Mouse (Mus musculus): ENCODE measurements at regions not wholly inside any gene's neighbourhood (a gene's known extent, or its start where the extent isn't known, plus 50 kb on each side); places are given as distances from the start of the nearest gene placed in this dataset.

- Histone ChIP-seq H3K4me3 (ENCODE audit: low read depth, low read length) (no peak overlapping the region), H3K9me3 (replicated peaks) (no peaks in the 10 kb centered on the region), H3K4me1 (ENCODE audit: insufficient read depth, low read depth, low read length) (no peaks in the 10 kb centered on the region), H3K27me3 (ENCODE audit: insufficient read depth, low read length) (no peaks in the 10 kb centered on the region; the same call in 1 of the 2 replicates), H3K36me3 (replicated peaks) (no peaks in the 10 kb centered on the region)
- DNase-seq (ENCODE audit: low spot score), result no peak
- no peak for ATAC-seq (ENCODE audit: extremely low read depth, insufficient number of reproducible peaks, low FRiP score, poor library complexity, severe bottlenecking)
- TF ChIP-seq CTCF (IDR thresholded peaks at IDR 0.05; ENCODE audit: low read depth, low read length), result no peak
- TF ChIP-seq TAL1 (conservative IDR thresholded peaks at IDR 0.05; ENCODE audit: low read depth, low read length), result no peak
- TF ChIP-seq GATA2 (IDR thresholded peaks at IDR 0.05; ENCODE audit: borderline replicate concordance, low read depth, low read length), result no peak
- no peak for TF ChIP-seq POLR2AphosphoS5 (IDR thresholded peaks at IDR 0.05; ENCODE audit: insufficient replicate concordance, low read depth, low read length)
- TF ChIP-seq GATA1 (IDR thresholded peaks at IDR 0.05; ENCODE audit: borderline replicate concordance, low read length), result no peak
These were observed 362.0 kb upstream of the Camk1g start for GRCm38 (mm10) chr1:193732113-193732512.

- Histone ChIP-seq H3K4me1 (ENCODE audit: insufficient read depth, low read depth, low read length) (no peaks in the 10 kb centered on the region), H3K27me3 (ENCODE audit: insufficient read depth, low read length) (no peaks in the 10 kb centered on the region), H3K4me3 (ENCODE audit: low read depth, low read length) (no peak overlapping the region), H3K9me3 (replicated peaks) (no peaks in the 10 kb centered on the region), H3K36me3 (replicated peaks) (no peaks in the 10 kb centered on the region)
- DNase-seq (ENCODE audit: low spot score) (no peak), ATAC-seq (ENCODE audit: extremely low read depth, insufficient number of reproducible peaks, low FRiP score, poor library complexity, severe bottlenecking) (no peak)
- TF ChIP-seq GATA1 (IDR thresholded peaks at IDR 0.05; ENCODE audit: borderline replicate concordance, low read length) (no peak), POLR2AphosphoS5 (IDR thresholded peaks at IDR 0.05; ENCODE audit: insufficient replicate concordance, low read depth, low read length) (no peak), TAL1 (conservative IDR thresholded peaks at IDR 0.05; ENCODE audit: low read depth, low read length) (no peak), CTCF (IDR thresholded peaks at IDR 0.05; ENCODE audit: low read depth, low read length) (no peak), GATA2 (IDR thresholded peaks at IDR 0.05; ENCODE audit: borderline replicate concordance, low read depth, low read length) (no peak)
These were observed 351.8 kb upstream of the Camk1g start for GRCm38 (mm10) chr1:193721850-193722249.

GRCm38 (mm10) chr1:193720420-193720851 lies 350.3 kb upstream of the Camk1g start:
- no peak for ATAC-seq (ENCODE audit: extremely low read depth, insufficient number of reproducible peaks, low FRiP score, poor library complexity, severe bottlenecking)
- DNase-seq (ENCODE audit: low spot score), result no peak
- TF ChIP-seq CTCF (IDR thresholded peaks at IDR 0.05; ENCODE audit: low read depth, low read length) (no peak), GATA2 (IDR thresholded peaks at IDR 0.05; ENCODE audit: borderline replicate concordance, low read depth, low read length) (no peak), GATA1 (IDR thresholded peaks at IDR 0.05; ENCODE audit: borderline replicate concordance, low read length) (no peak), TAL1 (conservative IDR thresholded peaks at IDR 0.05; ENCODE audit: low read depth, low read length) (no peak), POLR2AphosphoS5 (IDR thresholded peaks at IDR 0.05; ENCODE audit: insufficient replicate concordance, low read depth, low read length) (no peak)
- Histone ChIP-seq H3K4me1 (ENCODE audit: insufficient read depth, low read depth, low read length) (no peaks in the 10 kb centered on the region), H3K9me3 (replicated peaks) (no peaks in the 10 kb centered on the region), H3K4me3 (ENCODE audit: low read depth, low read length) (no peak overlapping the region), H3K27me3 (ENCODE audit: insufficient read depth, low read length) (no peaks in the 10 kb centered on the region), H3K36me3 (replicated peaks) (no peaks in the 10 kb centered on the region)

- no peaks in the 10 kb centered on the region for H3K27me3 ChIP-seq (ENCODE audit: insufficient read depth, low read length)
- H3K4me1 ChIP-seq (ENCODE audit: insufficient read depth, low read depth, low read length), result no peaks in the 10 kb centered on the region
- no peak overlapping the region for H3K4me3 ChIP-seq (ENCODE audit: low read depth, low read length)
- no peaks in the 10 kb centered on the region for H3K9me3 ChIP-seq (replicated peaks)
- no peak for ATAC-seq (ENCODE audit: extremely low read depth, insufficient number of reproducible peaks, low FRiP score, poor library complexity, severe bottlenecking)
- DNase-seq (ENCODE audit: low spot score), result no peak
- no peaks in the 10 kb centered on the region for H3K36me3 ChIP-seq (replicated peaks)
- TF ChIP-seq TAL1 (conservative IDR thresholded peaks at IDR 0.05; ENCODE audit: low read depth, low read length) (no peak), CTCF (IDR thresholded peaks at IDR 0.05; ENCODE audit: low read depth, low read length) (no peak), GATA1 (IDR thresholded peaks at IDR 0.05; ENCODE audit: borderline replicate concordance, low read length) (no peak), GATA2 (IDR thresholded peaks at IDR 0.05; ENCODE audit: borderline replicate concordance, low read depth, low read length) (no peak), POLR2AphosphoS5 (IDR thresholded peaks at IDR 0.05; ENCODE audit: insufficient replicate concordance, low read depth, low read length) (no peak)
These were observed 345.2 kb upstream of the Camk1g start for GRCm38 (mm10) chr1:193715328-193715727.

GRCm38 (mm10) chr1:193714631-193715030 lies 344.5 kb upstream of the Camk1g start:
- TF ChIP-seq TAL1 (conservative IDR thresholded peaks at IDR 0.05; ENCODE audit: low read depth, low read length), result no peak
- TF ChIP-seq CTCF (IDR thresholded peaks at IDR 0.05; ENCODE audit: low read depth, low read length), result no peak
- TF ChIP-seq GATA2 (IDR thresholded peaks at IDR 0.05; ENCODE audit: borderline replicate concordance, low read depth, low read length), result no peak
- no peak for TF ChIP-seq POLR2AphosphoS5 (IDR thresholded peaks at IDR 0.05; ENCODE audit: insufficient replicate concordance, low read depth, low read length)
- TF ChIP-seq GATA1 (IDR thresholded peaks at IDR 0.05; ENCODE audit: borderline replicate concordance, low read length), result no peak
- Histone ChIP-seq H3K4me1 (ENCODE audit: insufficient read depth, low read depth, low read length) (no peaks in the 10 kb centered on the region), H3K4me3 (ENCODE audit: low read depth, low read length) (no peak overlapping the region), H3K27me3 (ENCODE audit: insufficient read depth, low read length) (no peaks in the 10 kb centered on the region), H3K36me3 (replicated peaks) (no peaks in the 10 kb centered on the region), H3K9me3 (replicated peaks) (no peaks in the 10 kb centered on the region)
- ATAC-seq (ENCODE audit: extremely low read depth, insufficient number of reproducible peaks, low FRiP score, poor library complexity, severe bottlenecking) (no peak), DNase-seq (ENCODE audit: low spot score) (no peak)

- 0 out of 2 replicates have a peak, but pooled peaks cover 3% of the 10 kb centered on the region for H3K27me3 ChIP-seq (ENCODE audit: insufficient read depth, low read length)
- DNase-seq (ENCODE audit: low spot score), result no peak
- H3K36me3 ChIP-seq (replicated peaks), result no peaks in the 10 kb centered on the region
- ATAC-seq (ENCODE audit: extremely low read depth, insufficient number of reproducible peaks, low FRiP score, poor library complexity, severe bottlenecking), result no peak
- TF ChIP-seq CTCF (IDR thresholded peaks at IDR 0.05; ENCODE audit: low read depth, low read length), result no peak
- TF ChIP-seq TAL1 (conservative IDR thresholded peaks at IDR 0.05; ENCODE audit: low read depth, low read length), result no peak
- TF ChIP-seq POLR2AphosphoS5 (IDR thresholded peaks at IDR 0.05; ENCODE audit: insufficient replicate concordance, low read depth, low read length), result no peak
- TF ChIP-seq GATA1 (IDR thresholded peaks at IDR 0.05; ENCODE audit: borderline replicate concordance, low read length), result no peak
- TF ChIP-seq GATA2 (IDR thresholded peaks at IDR 0.05; ENCODE audit: borderline replicate concordance, low read depth, low read length), result no peak
- no peak overlapping the region for H3K4me3 ChIP-seq (ENCODE audit: low read depth, low read length)
- H3K9me3 ChIP-seq (replicated peaks), result no peaks in the 10 kb centered on the region
- no peaks in the 10 kb centered on the region for H3K4me1 ChIP-seq (ENCODE audit: insufficient read depth, low read depth, low read length)
These were observed 335.1 kb upstream of the Camk1g start for GRCm38 (mm10) chr1:193705205-193705604.
